Mouse (Mus musculus) ovary, adult 18-20 months (tissue): ENCODE results near the gene Tmem161a.
"Not testable (repeated sequence)": the region's sequence is repeated elsewhere in the genome, so short reads cannot be mapped to it uniquely, and the experiment has no call there.

Source experiments
- DNase-seq: peaks from one replicate; pipeline ENCODE4 v3.0.0; 2022; ENCODE audit warnings: low spot score, mixed read lengths

The Tmem161a gene

GRCm38 (mm10) chr8:70211275-70211674 is 39.1 kb downstream of the Tmem161a start:
- no peak for DNase-seq

GRCm38 (mm10) chr8:70211726-70212111 is 39.6 kb downstream of the Tmem161a start:
- peak; percentile 29 for DNase-seq

- peak; percentile 100 for DNase-seq
These were observed 40.2 kb downstream of the Tmem161a start, which contains the start of gene Slc25a42 for GRCm38 (mm10) chr8:70212112-70213055. Gene Slc25a42, minus strand, starts transcription at chr8:70212305.

- DNase-seq: no peak
These were observed 42.3 kb downstream of the Tmem161a start for GRCm38 (mm10) chr8:70214411-70214810.

- no peak for DNase-seq
These were observed 42.9 kb downstream of the Tmem161a start for GRCm38 (mm10) chr8:70215092-70215491.

- DNase-seq: not testable (repeated sequence)
These were observed 44.0 kb downstream of the Tmem161a start for GRCm38 (mm10) chr8:70216161-70216560.

- peak; percentile 51 for DNase-seq
These were observed 44.4 kb downstream of the Tmem161a start for GRCm38 (mm10) chr8:70216566-70216965.

- DNase-seq: no peak
These were observed 45.3 kb downstream of the Tmem161a start for GRCm38 (mm10) chr8:70217441-70217840.

GRCm38 (mm10) chr8:70219107-70219684 is 47.0 kb downstream of the Tmem161a start:
- DNase-seq: peak; percentile 79

GRCm38 (mm10) chr8:70220236-70220840 is 48.2 kb downstream of the Tmem161a start:
- DNase-seq: peak; percentile 79

GRCm38 (mm10) chr8:70220911-70221310 is 48.8 kb downstream of the Tmem161a start:
- no peak for DNase-seq

GRCm38 (mm10) chr8:70222041-70222440 is 49.9 kb downstream of the Tmem161a start:
- no peak for DNase-seq

GRCm38 (mm10) chr8:70223341-70223740 is 51.2 kb downstream of the Tmem161a start:
- DNase-seq: no peak

- no peak for DNase-seq
These were observed 55.8 kb downstream of the Tmem161a start for GRCm38 (mm10) chr8:70227997-70228396.

- no peak for DNase-seq
These were observed 58.7 kb downstream of the Tmem161a start for GRCm38 (mm10) chr8:70230837-70231236.
